Mouse (Mus musculus) skeletal muscle tissue, adult 2 months (tissue): ENCODE results near the gene Smarca2.

Source experiments
- DNase-seq: peaks from one replicate; pipeline ENCODE4 v3.0.0-alpha.2; 2012; ENCODE audit warnings: low read depth, low spot score

Gene Smarca2

DNA sequence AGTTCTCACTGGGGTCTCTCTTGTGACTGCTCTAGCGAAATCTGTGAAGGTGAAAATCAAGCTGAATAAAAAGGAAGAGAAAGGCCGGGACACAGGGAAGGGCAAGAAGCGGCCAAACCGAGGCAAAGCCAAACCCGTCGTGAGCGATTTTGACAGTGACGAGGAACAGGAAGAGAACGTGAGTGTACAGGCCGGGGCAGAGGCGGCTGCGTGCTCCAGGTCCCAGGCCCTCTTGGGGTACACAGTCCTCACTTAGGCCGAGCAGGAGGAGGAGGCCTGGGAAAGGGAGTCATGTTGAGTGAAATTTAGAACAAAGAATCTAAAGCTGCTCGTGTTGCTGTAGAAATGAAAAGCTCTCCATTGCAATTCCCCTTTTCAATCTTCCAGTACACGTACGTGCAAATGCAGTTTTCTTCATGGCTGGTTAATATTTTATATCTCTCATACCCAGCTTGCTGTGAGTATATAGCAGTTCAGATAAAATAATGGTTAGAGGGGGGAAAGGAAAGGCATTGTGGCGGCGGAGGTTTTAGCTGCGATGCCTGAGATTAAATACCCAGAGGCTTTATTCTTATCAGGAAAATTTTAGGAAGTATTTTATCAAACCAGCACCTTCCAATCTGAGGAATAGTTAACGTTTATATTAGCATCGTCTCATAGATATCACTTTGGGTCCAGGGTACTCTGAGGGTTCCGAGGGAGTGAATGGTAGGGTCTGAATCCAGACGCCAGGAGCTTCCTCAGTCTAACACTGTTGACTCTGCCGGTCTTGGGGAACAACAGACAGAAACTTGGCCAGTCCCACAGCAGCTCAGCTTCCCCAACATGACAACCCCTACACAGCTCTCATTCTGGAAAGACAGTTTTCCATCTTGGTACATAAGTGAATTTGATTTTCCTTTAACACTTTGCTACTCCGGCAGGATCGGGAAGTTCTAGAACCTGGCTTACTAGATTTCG, 171.5 kb downstream of the Smarca2 start:
- DNase-seq = no peak

DNA sequence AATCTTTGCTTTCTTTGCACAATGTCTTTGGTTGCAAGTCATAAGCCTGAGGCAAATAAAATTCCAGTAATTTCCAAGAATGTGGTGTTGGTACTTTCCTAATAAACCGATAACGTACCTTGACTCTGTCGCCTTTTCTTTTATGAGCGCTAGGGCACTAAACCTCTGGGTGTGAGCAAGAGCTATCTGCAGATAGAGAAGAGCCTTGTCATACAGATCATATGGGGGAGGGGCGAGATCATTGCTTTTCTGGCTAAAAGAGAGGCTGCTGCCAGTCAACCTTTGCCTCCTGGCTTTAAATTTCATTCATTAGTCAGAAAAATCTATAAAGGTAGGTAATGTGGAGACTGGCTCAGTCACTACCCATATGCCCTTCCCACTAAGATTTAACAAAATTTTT, 173.3 kb downstream of the Smarca2 start:
- no peak for DNase-seq

DNA sequence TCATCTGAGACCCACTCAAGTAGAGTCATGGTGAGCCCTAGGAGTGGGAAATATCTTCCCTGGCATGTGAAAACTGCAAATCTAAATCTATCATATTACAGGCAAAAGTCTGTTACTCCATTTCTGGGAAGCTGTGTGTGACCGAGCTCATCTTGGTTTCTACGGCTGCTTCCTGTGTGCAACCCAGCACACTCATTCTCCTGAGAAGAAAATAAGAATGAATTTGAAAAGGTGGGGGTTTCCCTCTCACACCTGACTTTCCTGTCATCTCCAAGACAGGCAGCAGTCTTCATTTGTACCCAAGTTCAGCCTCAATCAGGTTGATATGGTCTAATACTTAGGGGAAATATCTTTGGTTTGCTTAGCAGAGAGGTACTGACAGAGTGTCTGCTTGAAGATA, 176.4 kb downstream of the Smarca2 start:
- DNase-seq = no peak

DNA sequence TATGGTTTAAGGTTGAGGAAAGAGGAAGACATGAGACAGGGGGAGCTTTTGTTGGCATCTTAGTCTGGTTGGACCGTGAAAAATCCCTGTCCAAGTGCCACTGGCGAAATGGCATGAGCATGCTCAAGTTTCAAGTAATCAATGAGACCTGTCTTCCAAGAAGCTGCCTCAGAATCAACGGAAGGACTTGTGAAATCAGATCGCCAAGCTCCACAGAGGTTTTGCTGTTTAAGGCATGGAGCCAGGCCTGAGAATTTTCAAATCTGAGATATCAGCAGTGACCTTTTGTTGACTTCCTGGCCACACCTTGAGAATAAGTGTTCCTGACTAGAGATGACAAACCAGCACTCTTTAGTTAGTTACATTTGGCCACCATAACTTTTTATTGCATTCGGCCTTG, 183.6 kb downstream of the Smarca2 start:
- DNase-seq = no peak

DNA sequence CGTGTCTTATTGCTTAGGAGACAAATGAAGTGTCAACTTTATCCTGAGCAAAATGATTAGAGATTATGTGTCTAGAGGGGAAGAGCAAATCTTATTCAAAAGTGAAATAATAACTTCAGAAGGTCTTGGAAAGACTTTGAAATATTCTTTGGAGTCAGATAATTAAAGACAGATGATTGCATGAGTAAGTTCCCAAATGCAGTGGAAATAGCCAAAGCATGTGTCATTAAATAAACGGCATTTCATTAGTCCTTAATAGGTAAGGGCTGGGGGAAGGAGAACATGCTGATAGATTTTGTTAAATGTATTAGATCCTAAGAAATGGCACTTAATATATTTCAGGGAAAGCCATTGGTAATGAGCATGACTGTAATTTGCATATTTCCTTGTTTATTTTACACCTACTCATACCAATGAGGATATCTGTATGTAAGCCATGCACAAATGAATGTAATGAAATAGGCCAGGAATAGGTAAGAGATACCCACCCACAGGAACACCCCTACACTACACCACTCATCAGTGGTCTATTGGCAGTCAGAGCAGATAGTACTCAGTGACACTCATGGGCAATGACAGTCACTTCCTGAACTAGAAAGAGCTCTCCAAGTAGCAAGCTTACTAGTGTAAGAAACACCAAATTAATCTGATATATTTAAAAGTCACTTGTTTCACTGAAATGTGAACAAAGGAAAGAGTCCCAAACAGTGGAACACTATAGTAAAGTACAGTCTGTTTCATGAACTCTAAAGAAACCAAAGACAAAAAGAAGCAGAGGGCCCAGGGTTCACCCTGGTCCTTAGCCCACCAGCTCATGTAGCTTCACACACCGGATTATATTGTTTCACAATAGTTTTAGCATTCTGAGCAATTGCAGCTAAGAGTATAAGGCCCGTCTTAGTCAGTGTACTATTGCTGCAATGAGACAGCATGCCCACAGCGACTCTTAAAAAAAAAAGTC, 185.8 kb downstream of the Smarca2 start:
- DNase-seq = no peak

DNA sequence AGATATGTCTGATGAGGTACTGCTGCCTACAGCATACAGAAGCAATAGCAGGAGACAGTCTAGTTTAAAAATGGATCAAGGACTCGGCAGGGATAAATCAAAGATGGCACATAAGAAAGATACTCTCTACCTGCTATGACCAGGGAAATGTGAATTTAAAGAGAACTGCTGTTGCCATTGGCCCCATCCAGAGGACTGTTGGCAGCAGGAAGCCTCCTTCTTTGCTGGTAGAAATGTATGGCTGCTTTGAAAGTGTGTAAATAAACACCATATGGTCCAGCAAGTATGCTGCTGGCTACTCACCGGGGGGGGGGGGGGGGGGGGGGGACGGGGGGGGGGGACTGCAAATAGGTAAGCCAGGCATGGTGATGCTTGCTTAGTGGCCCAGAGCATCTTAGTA, 189.5 kb downstream of the Smarca2 start:
- DNase-seq = no peak

DNA sequence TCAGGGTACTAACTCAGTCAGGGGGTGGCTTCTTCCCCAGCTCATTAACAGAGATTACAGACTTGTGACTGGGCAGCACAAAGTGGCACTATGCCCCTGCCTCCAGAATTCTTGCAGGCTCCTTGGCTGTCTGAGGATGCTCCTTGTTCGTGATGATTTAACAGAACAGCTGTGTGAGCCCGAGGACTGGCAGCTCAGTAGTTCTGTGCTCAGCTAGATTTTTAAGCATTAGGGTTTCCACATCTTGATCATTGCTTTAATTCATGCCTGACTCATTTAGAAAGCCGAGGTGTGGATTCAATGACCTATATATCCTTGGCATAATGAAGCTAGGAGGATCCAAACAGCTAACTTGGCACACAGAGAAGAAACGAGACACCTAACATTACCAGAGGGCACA, 191.2 kb downstream of the Smarca2 start:
- DNase-seq = no peak

DNA sequence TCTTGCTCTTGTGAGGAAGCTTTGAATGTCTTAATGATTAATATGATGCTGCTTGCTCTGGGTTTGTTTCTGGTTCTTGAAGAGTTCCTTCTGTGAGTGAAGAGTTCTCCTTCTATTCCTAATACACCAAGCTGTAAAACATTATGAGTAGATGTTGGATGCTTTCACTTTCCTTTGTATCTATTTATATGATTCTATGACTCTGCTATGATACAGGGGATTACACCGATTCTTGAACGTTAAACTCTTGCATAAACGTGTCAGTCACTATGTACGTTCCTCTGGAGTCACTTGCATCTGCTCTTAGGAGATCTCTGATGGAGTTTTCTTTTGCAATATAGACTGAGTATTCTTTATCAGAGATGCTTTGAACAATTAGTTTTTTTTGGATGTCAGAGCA, 199.6 kb downstream of the Smarca2 start:
- no peak for DNase-seq

DNA sequence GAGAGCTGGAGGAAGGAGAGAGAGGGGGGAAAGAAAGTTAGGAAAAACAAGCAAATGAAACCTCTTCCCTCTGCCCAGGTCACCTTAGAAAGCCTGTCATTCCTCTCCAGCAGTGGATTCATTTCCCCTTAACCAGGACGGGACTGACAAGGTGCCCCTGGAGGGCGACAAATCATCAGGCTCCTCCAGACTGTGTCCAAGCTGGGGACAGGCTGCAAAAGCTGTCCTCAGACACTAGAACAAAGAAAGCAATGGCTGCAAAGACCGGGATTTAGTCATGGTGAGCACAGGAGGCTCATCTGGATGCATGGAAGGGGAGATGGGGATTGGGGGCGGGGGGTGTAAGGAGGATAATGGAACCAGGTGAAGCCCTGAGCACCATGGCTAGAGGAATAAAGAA, 209.8 kb downstream of the Smarca2 start:
- no peak for DNase-seq

DNA sequence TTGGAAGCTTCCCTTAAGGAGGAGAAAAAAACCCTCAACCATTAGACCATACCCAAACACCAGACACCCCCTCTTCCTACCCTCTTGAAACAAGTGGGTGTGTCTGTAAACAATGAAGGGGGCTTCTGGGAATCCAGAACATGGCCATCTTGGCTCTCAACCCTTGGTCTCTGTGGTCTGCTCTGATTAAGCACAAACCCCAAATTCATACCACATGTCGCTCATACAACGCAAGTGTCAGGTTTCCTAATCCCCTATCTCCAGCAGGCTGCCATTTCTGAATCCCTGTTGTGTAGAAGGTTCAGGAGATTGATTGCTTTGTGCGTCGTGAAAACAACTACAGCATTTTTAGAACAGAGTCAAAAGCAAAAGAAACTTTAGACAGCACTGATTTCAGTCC, 213.1 kb downstream of the Smarca2 start:
- no peak for DNase-seq
